Mouse (Mus musculus) natural killer cell, adult 2 months (primary cell): ENCODE measurements around the gene Fam219a.
A peak's percentile ranks its signal among the peaks of the same experiment; 100 is the strongest.

ENCODE experiments used
- DNase-seq, 2 experiments: peaks; one replicate each; pipeline ENCODE4 v3.0.0; 2022; ENCODE audit warnings: low spot score in 2 of 2

The Fam219a gene

DNA sequence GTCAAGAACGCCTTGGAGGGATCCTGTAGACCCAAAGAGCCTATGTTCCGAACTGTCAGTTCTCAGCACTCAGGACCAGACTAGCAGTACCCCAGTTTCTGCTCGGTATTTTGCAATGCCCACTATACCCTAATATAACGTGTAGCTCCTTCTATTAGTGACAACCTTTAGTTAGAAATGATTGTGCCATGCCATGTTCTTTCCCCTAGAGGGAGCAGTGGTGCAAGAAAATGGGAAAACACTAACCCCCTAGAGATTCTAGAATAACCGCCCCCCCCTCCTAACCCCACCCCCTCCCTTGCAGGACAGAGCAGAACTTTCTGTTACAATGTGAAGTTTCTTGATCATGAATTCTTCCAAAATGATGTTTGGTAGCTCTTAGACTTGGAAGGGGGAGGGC, 65.0 kb downstream of the Fam219a start:
- DNase-seq, result no peak

DNA sequence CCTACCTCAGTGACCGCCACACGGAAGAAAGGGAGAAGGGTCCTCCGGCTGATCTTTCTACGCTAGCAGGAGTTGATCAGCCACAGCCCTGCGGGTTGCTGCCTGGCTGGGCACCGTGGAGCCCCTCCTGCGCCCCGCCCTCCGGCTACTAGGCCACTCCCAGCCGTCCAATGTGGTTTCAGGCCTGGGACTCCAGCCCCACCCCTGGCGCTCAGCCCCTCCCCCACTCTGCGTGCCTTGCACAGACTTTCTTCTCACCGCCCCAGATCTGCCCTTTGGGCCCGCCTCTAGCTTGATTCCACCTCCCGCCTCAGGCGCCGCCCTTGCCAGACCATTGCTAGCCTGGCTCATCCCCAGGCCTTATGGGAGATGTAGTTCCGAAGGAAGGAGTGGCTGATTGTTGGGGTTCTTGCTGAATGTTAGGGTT, 66.3 kb downstream of the Fam219a start, which contains the start of gene AI464131:
AI464131 (minus strand) TSS at position 91 of the 427 bp plus-strand sequence.
- peak; percentile 71 to 75 for DNase-seq

DNA sequence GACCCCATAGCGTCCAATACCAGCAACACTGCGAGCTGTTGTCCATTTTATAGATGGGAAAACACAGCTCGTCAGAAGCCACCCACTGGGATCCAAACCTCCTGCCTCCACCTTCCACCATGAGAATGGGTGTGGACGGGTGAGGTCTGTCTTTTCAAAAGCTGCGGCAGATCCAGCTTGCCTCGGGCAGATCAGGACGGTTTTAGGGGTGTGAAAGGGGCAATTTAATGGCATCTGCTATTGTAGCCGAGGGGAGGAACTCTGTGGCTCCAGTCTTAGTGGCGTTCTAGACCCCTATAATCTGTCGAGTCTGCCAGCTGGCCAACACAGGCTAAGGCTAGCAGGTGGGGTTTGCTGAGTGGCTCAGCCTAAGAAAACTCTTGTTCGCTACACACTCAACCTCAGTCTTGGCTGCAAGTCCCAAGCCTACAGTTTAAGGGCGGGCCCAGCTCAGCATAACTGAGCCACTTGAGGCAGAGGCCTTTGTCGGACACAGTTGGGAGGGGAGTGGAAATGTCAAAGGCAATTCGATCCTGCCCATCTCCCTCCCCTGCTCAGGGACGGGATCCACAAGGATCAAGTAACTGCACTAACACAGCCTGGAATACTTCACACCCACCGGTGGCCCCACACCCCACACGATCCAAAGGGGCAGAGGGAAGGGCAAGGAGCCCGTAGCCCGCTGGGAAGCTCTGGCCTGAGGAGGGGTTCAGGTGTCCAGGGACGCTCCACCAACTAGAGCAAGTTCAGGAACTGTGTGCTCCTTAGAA, 67.0 kb downstream of the Fam219a start:
- DNase-seq, result no peak

DNA sequence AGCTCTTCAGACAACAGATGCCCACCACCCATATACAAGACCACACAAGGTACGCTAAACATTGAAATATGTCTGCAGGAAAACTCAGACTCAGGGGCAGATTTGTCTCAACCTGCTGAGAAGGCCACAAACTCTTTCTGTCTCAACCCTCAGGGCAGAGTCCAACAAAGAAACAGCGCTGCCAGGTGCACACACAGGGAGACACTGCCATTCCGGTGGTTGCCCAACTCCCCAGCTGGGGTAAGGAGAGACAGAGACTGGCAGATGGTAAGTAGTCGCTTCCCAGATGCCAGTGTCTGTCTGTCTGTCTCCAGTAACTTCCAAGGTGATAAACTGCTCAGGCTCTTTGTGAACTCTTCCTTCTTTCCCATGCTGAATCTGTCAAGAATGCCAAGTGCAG, 68.6 kb downstream of the Fam219a start:
- no peak for DNase-seq

DNA sequence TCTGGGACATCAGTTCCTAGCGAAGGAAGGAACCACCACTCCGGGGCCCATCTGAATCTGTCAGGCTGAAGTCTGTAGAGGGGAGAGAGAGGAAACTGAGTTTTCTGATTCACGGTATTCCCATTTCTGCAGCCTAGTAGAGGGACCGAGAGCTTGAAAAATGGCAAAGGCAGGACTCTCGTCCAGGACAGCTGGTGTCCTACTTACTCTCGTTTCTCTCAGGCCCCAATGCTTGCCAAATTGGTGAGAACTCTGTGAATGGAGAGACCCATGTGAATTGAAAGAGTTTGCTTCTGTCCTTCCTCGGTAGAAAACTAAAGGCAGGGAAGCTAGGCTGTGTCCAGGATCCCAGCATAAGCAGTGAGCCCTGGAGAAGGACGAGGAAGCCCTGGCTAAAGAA, 69.7 kb downstream of the Fam219a start:
- DNase-seq, result no peak

DNA sequence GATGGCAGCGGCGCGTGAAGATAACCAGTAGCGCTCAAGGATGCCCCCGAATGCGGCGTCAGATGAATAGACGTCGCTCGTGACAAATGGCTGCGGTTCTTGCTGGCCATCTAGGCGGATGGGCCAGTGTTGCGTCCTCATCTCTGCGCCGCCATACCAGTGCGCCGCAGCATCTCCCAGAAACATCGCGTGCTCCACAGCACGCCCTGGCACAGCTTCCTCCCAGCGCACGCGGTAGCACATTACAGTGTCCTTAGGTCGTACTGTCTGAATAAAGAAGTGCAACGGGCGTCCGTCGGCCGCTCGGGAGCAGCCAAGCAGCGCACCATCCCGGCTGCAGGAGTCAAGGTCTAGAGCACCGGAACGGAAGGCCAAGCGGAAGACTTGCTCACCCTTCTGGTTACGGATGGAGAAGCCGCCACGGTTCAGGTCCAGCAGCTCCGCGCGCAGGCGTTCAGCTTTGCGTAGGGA, 70.4 kb downstream of the Fam219a start:
- no peak for DNase-seq

DNA sequence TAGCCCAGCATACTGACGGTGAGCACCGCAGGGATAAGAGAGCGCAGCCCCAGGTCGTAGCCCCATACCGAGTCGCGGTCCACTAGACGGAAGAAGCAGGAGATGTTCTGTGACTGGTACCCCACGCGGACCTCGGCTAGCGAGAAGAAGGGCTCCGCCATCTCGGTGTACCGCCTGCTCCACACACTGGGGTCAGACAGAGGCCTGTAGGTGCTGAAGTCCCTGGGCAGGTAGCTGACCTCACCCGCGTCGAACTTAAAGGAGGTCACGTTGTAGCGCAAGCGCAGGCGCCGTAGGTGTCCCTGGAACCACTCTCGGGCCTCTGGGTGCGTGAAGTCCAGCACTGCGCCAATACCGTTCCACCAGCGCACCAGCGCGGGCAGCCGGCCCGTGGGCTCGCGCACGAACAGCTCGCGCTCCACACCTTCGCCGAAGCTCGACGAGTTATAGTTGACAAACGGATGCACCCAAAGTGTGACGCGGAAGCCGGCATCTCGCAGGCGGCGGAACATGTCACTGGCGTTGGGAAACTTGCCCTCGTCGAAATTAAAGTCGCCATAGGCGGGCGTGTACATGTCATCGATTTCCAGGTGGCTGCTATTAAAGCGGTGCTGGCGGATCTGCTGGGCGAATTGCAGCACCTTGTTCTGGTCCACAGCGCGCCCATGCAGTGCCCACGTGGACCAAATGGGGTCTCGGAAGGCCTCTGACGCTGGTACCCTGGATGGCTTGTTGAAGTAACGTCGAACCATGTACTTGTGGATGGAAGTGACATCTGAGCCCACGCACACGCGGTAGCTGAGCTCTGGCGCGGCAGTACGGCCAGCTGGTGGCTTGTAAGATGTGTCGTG, 71.1 kb downstream of the Fam219a start:
- DNase-seq, result no peak

DNA sequence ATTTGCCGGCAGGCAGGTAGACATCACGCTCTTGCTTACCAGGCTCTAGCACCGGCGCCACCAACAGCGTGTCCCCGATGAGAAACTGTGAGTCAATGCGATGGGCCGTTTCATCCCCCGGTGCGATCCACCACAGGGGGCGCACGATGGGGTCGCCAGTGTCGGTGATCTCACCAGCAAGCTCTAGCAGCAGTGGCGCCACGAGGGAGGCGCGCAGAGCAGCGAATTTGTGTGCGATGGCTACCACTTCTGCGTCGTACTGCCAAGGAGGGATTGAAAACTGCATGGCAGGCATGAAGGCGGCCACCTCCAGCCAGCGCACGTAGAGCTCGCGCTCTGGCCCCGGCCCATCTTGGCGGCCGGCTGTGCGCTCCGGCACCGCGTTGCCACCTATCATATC, 71.8 kb downstream of the Fam219a start:
- peak in 1 of 2 experiments; percentile 27 for DNase-seq

DNA sequence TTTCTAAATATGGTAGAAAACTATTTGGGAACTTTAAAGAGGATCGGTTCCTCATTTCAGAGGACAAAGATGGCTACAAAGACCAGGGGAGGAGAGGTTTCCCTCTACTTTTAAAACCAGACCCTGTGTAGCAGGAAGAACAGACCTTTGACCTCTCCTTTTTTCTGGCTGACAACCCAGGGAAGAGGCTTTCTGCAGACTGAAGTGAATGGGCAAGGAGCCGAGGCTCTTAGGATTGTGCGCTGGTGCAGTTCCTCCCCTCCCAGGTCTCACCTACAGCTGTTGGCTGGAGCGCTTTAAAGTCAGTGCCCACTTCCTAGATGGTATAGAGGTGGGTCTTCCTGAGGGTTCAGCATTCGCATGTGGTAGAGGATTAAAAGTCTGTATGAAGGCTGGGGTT, 72.3 kb downstream of the Fam219a start:
- DNase-seq, result no peak

DNA sequence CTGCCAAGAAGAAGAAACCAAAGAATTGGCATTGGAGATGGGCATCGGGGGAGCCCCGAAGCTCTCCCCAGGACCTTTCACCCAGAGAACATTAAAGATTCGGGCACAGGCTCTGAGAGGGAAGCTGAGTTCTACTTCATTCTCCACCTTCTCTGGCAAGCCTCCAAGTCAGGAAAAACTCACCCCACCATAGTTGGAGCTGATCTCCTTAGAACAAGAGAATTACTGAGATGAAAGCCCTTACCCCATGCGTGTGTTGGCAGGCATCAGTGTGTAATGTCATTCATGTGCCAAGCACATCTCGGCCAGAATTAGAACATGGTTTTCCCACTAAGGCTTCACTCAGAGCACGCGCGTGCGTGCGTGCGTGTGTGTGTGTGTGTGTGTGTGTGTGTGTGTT, 73.5 kb downstream of the Fam219a start:
- DNase-seq, result no peak

DNA sequence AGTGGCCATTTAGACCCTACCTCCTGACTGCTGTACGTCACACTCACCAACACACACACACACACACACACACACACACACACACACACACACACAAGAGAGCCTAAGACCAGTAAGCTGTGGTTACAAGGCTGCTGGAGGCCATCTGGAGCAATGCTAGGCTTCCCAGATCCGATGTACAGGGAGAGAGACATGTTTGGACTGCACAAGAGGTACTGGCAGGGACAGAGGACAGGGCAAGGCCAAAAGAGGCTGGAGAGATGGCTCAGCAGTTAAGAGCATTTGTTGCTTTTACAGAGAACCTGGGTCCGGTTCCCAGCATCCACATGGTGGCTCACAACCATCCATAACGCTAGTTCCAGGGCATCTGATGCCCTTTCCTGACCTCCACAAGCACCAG, 74.3 kb downstream of the Fam219a start:
- no peak for DNase-seq

DNA sequence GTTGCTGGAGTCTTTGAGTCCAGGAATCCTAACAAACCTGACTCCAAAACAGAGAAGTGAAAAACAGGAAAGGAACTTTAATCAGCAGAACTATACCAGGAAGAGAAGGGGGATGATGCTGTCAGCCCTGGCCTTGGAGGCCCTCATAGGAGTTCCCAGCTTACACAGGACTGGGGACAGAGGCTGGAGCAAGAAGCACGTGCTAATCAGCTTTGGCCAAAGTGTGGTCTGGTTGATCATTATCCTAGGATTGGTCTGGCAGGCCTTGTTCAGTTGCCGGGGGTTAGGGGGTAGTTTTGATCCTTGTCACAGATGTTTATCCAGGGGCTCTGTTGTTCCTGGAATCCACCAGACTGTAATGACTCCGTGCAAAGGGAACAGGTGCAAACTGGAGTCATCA, 75.0 kb downstream of the Fam219a start:
- DNase-seq, result no peak

DNA sequence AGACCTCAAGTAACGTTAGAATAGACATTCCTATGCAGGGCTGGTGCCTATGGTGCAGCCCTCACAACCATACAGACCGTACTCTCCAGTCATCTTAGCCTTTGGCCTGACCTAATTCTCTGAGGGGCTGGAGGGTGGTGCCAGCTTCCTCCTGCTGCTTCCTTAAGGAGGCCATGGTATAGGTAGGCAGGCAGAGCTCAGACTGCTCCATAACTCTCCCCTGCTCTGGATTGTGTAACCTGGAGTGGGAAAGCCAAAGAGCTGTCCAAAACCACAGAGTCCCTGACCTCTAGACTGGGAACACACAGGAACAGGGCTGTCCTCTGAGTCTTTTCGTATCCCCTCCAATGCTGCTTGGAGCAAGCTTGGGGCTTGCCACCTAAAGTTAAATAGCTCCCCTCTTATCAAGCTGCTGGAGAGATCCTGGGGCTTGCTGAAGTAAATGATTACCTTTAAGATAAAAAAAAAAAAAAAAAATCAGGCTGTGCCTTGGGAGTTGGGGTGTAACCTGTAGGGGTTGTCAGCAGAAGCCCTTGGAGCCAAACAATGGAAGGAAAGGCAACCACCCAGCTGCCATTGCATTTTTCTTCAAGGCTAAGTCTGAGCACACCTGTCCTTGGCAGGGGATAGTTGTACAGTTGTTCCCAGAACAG, 75.7 kb downstream of the Fam219a start:
- no peak for DNase-seq

DNA sequence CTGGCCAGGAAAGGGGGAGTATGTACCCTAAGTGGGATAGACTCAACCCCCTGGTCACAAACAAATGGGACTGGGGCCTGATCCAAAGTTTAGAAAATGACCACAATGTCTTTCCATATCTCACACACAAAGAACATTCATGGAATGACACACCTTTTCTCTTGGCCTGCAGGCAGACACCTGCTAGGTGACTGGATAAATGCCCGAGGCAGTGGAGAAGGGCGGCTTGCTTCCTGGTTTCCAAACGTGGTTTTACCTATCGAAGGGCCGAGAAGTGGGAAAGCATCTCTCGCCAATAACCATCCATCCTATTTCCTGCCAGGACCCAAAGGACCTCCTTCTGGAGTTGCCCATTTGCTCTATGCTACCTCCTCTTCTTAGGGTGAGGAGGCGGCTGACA, 76.4 kb downstream of the Fam219a start:
- no peak for DNase-seq

DNA sequence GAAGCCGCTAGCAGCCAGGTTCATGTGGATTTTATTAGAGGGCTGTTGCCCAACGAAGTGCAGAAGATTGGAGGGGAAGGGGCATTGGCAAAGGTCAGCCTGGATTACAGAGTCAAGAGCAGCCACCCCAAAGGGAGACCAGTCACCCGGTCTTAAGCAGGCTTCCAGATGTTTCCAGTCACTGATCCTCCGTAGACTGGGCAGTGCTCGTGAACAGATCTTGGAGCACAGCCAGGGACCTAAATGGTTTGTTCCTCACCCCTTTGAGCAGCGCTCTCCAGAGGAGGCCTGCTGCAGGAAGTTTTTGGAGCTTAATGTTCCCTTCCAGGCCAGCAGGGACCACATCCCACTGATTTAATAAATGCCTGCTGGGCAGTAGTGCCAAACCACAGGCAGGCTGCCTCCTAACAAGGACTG, 87.7 kb downstream of the Fam219a start:
- DNase-seq, result no peak

DNA sequence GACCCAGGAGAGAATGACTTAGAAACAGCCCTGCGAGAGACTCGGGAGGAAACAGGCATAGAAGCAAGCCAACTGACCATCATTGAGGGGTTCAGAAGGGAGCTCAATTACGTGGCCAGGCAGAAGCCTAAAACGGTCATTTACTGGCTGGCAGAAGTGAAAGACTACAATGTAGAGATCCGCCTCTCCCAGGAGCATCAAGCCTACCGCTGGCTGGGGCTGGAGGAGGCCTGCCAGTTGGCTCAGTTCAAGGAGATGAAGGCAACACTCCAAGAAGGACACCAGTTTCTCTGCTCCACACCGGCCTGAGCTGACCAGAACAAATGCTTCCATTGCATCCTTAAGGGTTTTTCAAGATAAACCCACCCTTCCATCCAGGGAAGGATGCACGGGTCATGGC, 89.1 kb downstream of the Fam219a start:
- DNase-seq, result no peak

DNA sequence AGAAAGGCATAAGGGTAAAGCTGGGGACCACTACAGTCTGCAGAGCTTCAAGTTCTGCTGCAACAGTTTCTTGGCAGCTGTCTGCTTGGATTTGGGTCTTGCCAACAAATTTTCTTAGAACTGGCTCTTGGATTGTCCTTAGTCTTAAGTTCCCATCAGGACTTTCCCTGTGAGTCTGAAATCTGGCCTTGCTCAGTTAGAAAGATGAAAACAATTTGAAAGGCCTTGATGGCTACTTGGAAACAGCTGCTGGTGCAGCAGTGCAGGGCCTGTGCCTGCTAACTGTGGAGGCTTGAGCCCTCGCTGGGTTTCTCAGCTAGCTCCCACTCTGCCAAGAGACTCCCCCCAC, 89.9 kb downstream of the Fam219a start:
- DNase-seq, result no peak

DNA sequence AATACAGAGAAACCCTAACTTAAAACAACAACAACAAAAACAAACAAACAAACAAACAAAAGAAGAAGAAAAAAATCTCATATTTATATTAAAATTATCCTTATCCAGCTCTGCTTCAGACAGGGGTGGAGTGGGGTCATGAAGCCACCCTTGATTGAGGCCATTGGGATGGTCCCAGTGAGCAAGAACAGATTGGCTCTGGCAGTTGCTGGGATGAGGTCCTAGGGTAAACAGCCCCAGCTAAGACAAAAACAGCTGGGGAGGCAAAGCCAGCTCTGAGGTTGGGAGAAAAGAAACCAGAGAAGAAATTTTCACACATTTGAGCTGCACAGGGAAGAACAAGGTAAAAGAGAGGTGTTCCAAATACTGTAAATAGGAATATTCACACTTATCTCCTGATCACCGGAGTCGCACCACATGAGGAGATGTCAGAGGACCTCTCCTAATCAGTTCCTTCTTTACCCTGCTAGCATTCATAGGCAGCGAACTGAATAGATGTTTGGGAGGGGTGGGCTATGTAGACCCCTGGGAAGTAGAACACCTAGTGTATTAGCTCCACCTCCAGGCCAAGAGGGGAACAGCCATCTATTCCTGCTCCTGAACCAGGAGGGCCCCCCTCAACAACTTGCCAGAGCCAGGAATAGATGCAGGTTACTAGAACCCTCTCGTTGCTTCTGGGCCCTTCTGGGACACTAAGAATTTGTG, 90.4 kb downstream of the Fam219a start:
- DNase-seq, result no peak

DNA sequence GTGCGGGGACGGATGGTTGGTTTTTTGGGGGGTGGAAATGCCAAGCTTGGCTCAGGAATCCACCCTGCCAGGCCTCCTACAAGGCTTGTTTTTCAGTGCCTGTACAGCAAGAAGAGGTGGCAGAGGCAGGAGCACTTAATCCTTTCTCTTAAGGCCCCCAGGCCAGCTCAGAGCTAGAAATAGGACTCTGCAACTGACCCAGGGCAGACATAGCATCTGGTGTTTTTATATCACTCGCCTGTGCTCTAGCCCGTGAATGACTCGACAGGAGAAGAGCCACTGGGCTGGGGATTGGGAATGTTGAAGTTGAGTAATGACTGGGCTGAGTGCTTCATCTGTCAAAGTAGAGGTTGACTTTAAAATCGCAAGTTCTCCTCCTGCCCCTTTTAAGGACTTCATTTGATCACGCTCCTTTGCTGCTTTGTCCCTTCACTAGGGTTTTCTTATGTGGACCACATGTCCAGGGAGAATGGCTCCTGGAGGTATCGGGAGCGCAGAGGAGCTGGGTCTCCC, 91.6 kb downstream of the Fam219a start:
- no peak for DNase-seq

DNA sequence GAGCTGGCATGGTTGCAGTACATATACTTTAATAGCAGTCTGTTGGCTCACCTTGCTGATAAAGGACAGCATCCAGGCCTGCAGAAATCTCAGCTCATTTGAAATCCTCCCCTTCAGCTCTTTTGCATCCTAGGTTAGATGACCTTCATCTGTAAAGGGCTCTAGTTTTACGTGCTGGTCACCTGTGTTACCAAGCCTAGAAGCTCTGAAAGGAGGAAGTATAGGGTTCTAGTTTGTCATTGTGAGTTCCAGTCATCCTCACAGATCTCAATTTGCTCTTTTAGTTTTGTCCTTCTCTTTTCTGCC, 98.0 kb downstream of the Fam219a start:
- DNase-seq, result no peak

DNA sequence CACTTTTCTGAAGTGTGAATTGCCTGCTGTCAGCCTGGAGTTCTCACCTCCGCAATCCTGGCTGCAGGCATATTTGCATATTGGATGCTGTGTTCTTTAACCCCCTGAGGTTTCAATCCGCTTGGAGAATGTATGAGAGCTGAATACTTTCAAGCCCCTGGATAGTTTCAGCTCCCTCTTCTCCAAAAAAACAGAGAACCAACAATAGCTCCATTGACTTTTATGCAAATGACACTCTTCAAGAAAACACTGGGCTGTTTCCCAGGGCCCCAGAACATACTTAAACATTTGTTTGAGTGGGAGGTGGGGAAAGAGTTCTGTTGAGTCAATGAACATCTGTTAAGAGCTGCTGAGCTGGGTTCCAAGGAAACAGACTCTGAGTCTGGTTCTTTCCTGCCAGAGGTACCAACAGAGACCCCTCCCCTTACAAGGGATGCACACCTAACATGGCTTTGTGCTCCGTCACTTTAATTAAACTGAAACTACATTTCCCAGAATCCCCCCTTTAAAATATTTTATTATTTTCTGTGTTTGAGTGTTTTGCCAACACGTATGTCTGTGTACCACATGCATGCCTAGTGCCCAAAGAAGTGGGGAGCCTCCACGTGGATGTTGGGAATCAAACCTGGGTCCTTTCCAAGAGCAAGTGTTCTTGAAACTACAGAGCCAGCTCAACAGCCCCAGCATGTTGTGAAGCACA, 98.5 kb downstream of the Fam219a start:
- no peak for DNase-seq
